Mouse (Mus musculus): ENCODE results near the gene Sncb. TPM values are rescaled to one million over a fixed set of nuclear protein-coding genes. Genes with fewer than 3 reads are reported as not detected.
A peak's percentile ranks its signal among the peaks of the same experiment; 100 is the strongest.
"Not testable (repeated sequence)": the region's sequence is repeated elsewhere in the genome, so short reads cannot be mapped to it uniquely, and the experiment has no call there.

The Sncb gene
- total RNA-seq, 1 experiment from 2014 or later, result not detected

- peak; percentile 84 to 90 for ATAC-seq (replicated peaks in 1 of 2; ENCODE audit: insufficient read depth in 1 of 2, low FRiP score in 2 of 2, low TSS enrichment in 1 of 2, low read depth in 1 of 2, poor library complexity in 2 of 2, severe bottlenecking in 2 of 2)
Measured at GRCm38 (mm10) chr13:54788740-54789560, 22.6 kb upstream of the Sncb start, which contains the start of gene Tspan17. TSS of gene Tspan17 (plus strand) at chr13:54789377.

GRCm38 (mm10) chr13:54787591-54787990, 21.2 kb upstream of the Sncb start:
- ATAC-seq (replicated peaks in 1 of 2; ENCODE audit: insufficient read depth in 1 of 2, low FRiP score in 2 of 2, low TSS enrichment in 1 of 2, low read depth in 1 of 2, poor library complexity in 2 of 2, severe bottlenecking in 2 of 2), result not testable (repeated sequence)

- ATAC-seq (replicated peaks in 1 of 2; ENCODE audit: insufficient read depth in 1 of 2, low FRiP score in 2 of 2, low TSS enrichment in 1 of 2, low read depth in 1 of 2, poor library complexity in 2 of 2, severe bottlenecking in 2 of 2), result no peak
Measured at GRCm38 (mm10) chr13:54783698-54784097, 17.3 kb upstream of the Sncb start, which contains the start of gene Eif4e1b. TSS of gene Eif4e1b (plus strand) at chr13:54783998.

- no peak for ATAC-seq (replicated peaks in 1 of 2; ENCODE audit: insufficient read depth in 1 of 2, low FRiP score in 2 of 2, low TSS enrichment in 1 of 2, low read depth in 1 of 2, poor library complexity in 2 of 2, severe bottlenecking in 2 of 2)
Measured at GRCm38 (mm10) chr13:54783235-54783634, 16.8 kb upstream of the Sncb start.

GRCm38 (mm10) chr13:54781086-54781485, 14.7 kb upstream of the Sncb start:
- ATAC-seq (replicated peaks in 1 of 2; ENCODE audit: insufficient read depth in 1 of 2, low FRiP score in 2 of 2, low TSS enrichment in 1 of 2, low read depth in 1 of 2, poor library complexity in 2 of 2, severe bottlenecking in 2 of 2), result no peak; a peak in 1 of 4 replicates

GRCm38 (mm10) chr13:54780592-54780991, 14.2 kb upstream of the Sncb start:
- no peak for ATAC-seq (replicated peaks in 1 of 2; ENCODE audit: insufficient read depth in 1 of 2, low FRiP score in 2 of 2, low TSS enrichment in 1 of 2, low read depth in 1 of 2, poor library complexity in 2 of 2, severe bottlenecking in 2 of 2)

GRCm38 (mm10) chr13:54767012-54767411, 617 bp upstream of the Sncb start:
- no peak for ATAC-seq (replicated peaks in 1 of 2; ENCODE audit: insufficient read depth in 1 of 2, low FRiP score in 2 of 2, low TSS enrichment in 1 of 2, low read depth in 1 of 2, poor library complexity in 2 of 2, severe bottlenecking in 2 of 2)

- ATAC-seq (replicated peaks in 1 of 2; ENCODE audit: insufficient read depth in 1 of 2, low FRiP score in 2 of 2, low TSS enrichment in 1 of 2, low read depth in 1 of 2, poor library complexity in 2 of 2, severe bottlenecking in 2 of 2), result no peak
Measured at GRCm38 (mm10) chr13:54765281-54766191, 859 bp downstream of the Sncb start.

- no peak for ATAC-seq (replicated peaks in 1 of 2; ENCODE audit: insufficient read depth in 1 of 2, low FRiP score in 2 of 2, low TSS enrichment in 1 of 2, low read depth in 1 of 2, poor library complexity in 2 of 2, severe bottlenecking in 2 of 2)
Measured at GRCm38 (mm10) chr13:54760906-54761305, 5.5 kb downstream of the Sncb start.

- no peak for ATAC-seq (replicated peaks in 1 of 2; ENCODE audit: insufficient read depth in 1 of 2, low FRiP score in 2 of 2, low TSS enrichment in 1 of 2, low read depth in 1 of 2, poor library complexity in 2 of 2, severe bottlenecking in 2 of 2)
Measured at GRCm38 (mm10) chr13:54760164-54760795, 6.1 kb downstream of the Sncb start.

GRCm38 (mm10) chr13:54759496-54759895, 6.9 kb downstream of the Sncb start:
- no peak for ATAC-seq (replicated peaks in 1 of 2; ENCODE audit: insufficient read depth in 1 of 2, low FRiP score in 2 of 2, low TSS enrichment in 1 of 2, low read depth in 1 of 2, poor library complexity in 2 of 2, severe bottlenecking in 2 of 2)

- no peak for ATAC-seq (replicated peaks in 1 of 2; ENCODE audit: insufficient read depth in 1 of 2, low FRiP score in 2 of 2, low TSS enrichment in 1 of 2, low read depth in 1 of 2, poor library complexity in 2 of 2, severe bottlenecking in 2 of 2)
Measured at GRCm38 (mm10) chr13:54758756-54759470, 7.5 kb downstream of the Sncb start.

- ATAC-seq (replicated peaks in 1 of 2; ENCODE audit: insufficient read depth in 1 of 2, low FRiP score in 2 of 2, low TSS enrichment in 1 of 2, low read depth in 1 of 2, poor library complexity in 2 of 2, severe bottlenecking in 2 of 2), result peak; percentile 89 to 96
Measured at GRCm38 (mm10) chr13:54758045-54758755, 8.2 kb downstream of the Sncb start.

GRCm38 (mm10) chr13:54757093-54757830, 9.1 kb downstream of the Sncb start:
- no peak for ATAC-seq (replicated peaks in 1 of 2; ENCODE audit: insufficient read depth in 1 of 2, low FRiP score in 2 of 2, low TSS enrichment in 1 of 2, low read depth in 1 of 2, poor library complexity in 2 of 2, severe bottlenecking in 2 of 2)

GRCm38 (mm10) chr13:54756156-54756712, 10.2 kb downstream of the Sncb start:
- ATAC-seq (replicated peaks in 1 of 2; ENCODE audit: insufficient read depth in 1 of 2, low FRiP score in 2 of 2, low TSS enrichment in 1 of 2, low read depth in 1 of 2, poor library complexity in 2 of 2, severe bottlenecking in 2 of 2), result no peak
